ENCODE assay signal across 10 mouse cellular contexts in genomic region chr15:89322670-89323522, GRCm38 (mm10). TPM values are rescaled to one million over a fixed set of nuclear protein-coding genes. Genes with fewer than 3 reads are reported as not detected.
DNase-seq lines count a peak whose midpoint lies in the region; ATAC-seq and TF ChIP-seq lines count a peak whose summit lies in the region.
"Had no signal": no experiment of that assay in that cellular context is flagged by ENCODE, and none has a peak within 500 bp of the region (broad histone marks: within the 10 kb centered on the region; RNA-seq: fewer than 3 reads in every experiment).

TSS of gene Adm2 (plus strand) at chr15:89322720.

- no peak for TF ChIP-seq RAD21 in CH12.LX (IDR thresholded peaks at IDR 0.05; ENCODE audit: low read depth, low read length)

- peak within 1 kb of the TSS; percentile 63 for H3K4me3 ChIP-seq in erythroblast, embryonic 14.5 days (replicated peaks)
- H3K4me3 ChIP-seq in CH12.LX (replicated peaks in 1 of 3; ENCODE audit: low read depth in 2 of 3, low read length in 2 of 3, poor library complexity in 1 of 3) = peak within 1 kb of the TSS; percentile 18 to 48 (median 26)
- H3K4me3 ChIP-seq in forebrain, embryonic 16.5 days (replicated peaks; ENCODE audit: low read length) = no peak within 1 kb of the TSS
- H3K4me3 ChIP-seq in liver, embryonic 12.5 days = peak within 1 kb of the TSS; percentile 57

- peak within 1 kb of the TSS; percentile 64 for H3K9ac ChIP-seq in CH12.LX (ENCODE audit: insufficient read depth, low read depth)
- H3K9ac ChIP-seq in forebrain, embryonic 16.5 days (replicated peaks; ENCODE audit: low read depth, low read length) = no peak within 1 kb of the TSS
- peak within 1 kb of the TSS; percentile 69 for H3K9ac ChIP-seq in liver, embryonic 12.5 days

- H3K79me2 ChIP-seq in CH12.LX (replicated peaks; ENCODE audit: control insufficient read depth, extremely low read depth, insufficient read depth, poor library complexity, severe bottlenecking) = no peaks in the 10 kb centered on the region

- ATAC-seq in erythroblast, adult 5-6 weeks (replicated peaks; ENCODE audit: low FRiP score, poor library complexity, severe bottlenecking) = no peak
- no peak for ATAC-seq in forebrain, embryonic 16.5 days
- peak; percentile 57 for ATAC-seq in liver, embryonic 12.5 days

- H3K9me3 ChIP-seq in erythroblast, embryonic 14.5 days (ENCODE audit: control insufficient read depth, low read length) = no peaks in the 10 kb centered on the region
- no peaks in the 10 kb centered on the region for H3K9me3 ChIP-seq in CH12.LX (replicated peaks; ENCODE audit: low read length)
- no peaks in the 10 kb centered on the region for H3K9me3 ChIP-seq in forebrain, embryonic 16.5 days (ENCODE audit: control insufficient read depth, low read length)
- no peaks in the 10 kb centered on the region for H3K9me3 ChIP-seq in liver, embryonic 12.5 days (replicated peaks)

- WGBS in forebrain, embryonic 16.5 days = 10% methylated on average over 26 of the region's 26 CpGs
- WGBS in liver, embryonic 12.5 days (ENCODE audit: insufficient replicate concordance) = 8% methylated on average over 26 of the region's 26 CpGs

- no peak within 1 kb of the TSS for H3K27ac ChIP-seq in CH12.LX (ENCODE audit: insufficient read depth, low read depth)
- no peak within 1 kb of the TSS for H3K27ac ChIP-seq in forebrain, embryonic 16.5 days (ENCODE audit: low read length)
- peak within 1 kb of the TSS; percentile 62; the same call in 1 of the 2 replicates for H3K27ac ChIP-seq in liver, embryonic 12.5 days

- TF ChIP-seq POLR2A in CH12.LX (IDR thresholded peaks at IDR 0.05; ENCODE audit: low read depth, low read length) = no peak

- H3K36me3 ChIP-seq in erythroblast, embryonic 14.5 days (ENCODE audit: control insufficient read depth) = no peaks in the 10 kb centered on the region
- H3K36me3 ChIP-seq in CH12.LX (replicated peaks in 1 of 2; ENCODE audit: control insufficient read depth in 1 of 2, insufficient read depth in 1 of 2, low read length in 1 of 2) = no peaks in the 10 kb centered on the region
- no peaks in the 10 kb centered on the region for H3K36me3 ChIP-seq in forebrain, embryonic 16.5 days (ENCODE audit: control insufficient read depth, insufficient read depth)
- no peaks in the 10 kb centered on the region for H3K36me3 ChIP-seq in liver, embryonic 12.5 days

- DNase-seq in CH12.LX (ENCODE audit: extremely low read depth) = no peak
- no peak for DNase-seq in cerebellum, adult 9-10 months
- DNase-seq in ovary, postnatal 36 days (ENCODE audit: low spot score) = no peak
- DNase-seq in layer of hippocampus, adult 18-20 months (ENCODE audit: low spot score in 2 of 2) = no peak
- DNase-seq: right cerebral cortex, postnatal 25 days had no signal

- peaks cover 29% of the 10 kb centered on the region for H3K27me3 ChIP-seq in erythroblast, embryonic 14.5 days (ENCODE audit: control insufficient read depth)
- no peaks in the 10 kb centered on the region for H3K27me3 ChIP-seq in CH12.LX (replicated peaks)
- 0 out of 2 replicates have a peak, but pooled peaks cover 4% of the 10 kb centered on the region for H3K27me3 ChIP-seq in forebrain, embryonic 16.5 days (replicated peaks; ENCODE audit: control insufficient read depth, insufficient read depth, low read length)
- peaks cover 43% of the 10 kb centered on the region for H3K27me3 ChIP-seq in liver, embryonic 12.5 days (replicated peaks)

- dilution Hi-C loops in CH12.LX (cut with MboI; ENCODE audit: extremely low pct_ligation_motif_present, extremely low pct_unique_long_range_greater_than_20kb, low sequenced_read_pairs) = no loop called here

- in situ Hi-C loops in CH12.LX (cut with MboI; ENCODE audit: low pct_ligation_motif_present, low pct_unique_long_range_greater_than_20kb, low sequenced_read_pairs) = no loop called here

- no peak for TF ChIP-seq EP300 in CH12.LX (IDR thresholded peaks at IDR 0.05; ENCODE audit: low read length)

- H3K4me2 ChIP-seq in CH12.LX (ENCODE audit: insufficient read depth, low read depth, poor library complexity, severe bottlenecking) = peak within 1 kb of the TSS; percentile 48
- peak within 1 kb of the TSS; percentile 4; the same call in 1 of the 2 replicates for H3K4me2 ChIP-seq in forebrain, embryonic 16.5 days (ENCODE audit: low read length)
- peak within 1 kb of the TSS; percentile 72 for H3K4me2 ChIP-seq in liver, embryonic 12.5 days

- peaks cover 25% of the 10 kb centered on the region for H3K4me1 ChIP-seq in erythroblast, embryonic 14.5 days (ENCODE audit: control insufficient read depth)
- peaks cover 16 to 30% of the 10 kb centered on the region in 2 experiments for H3K4me1 ChIP-seq in CH12.LX (ENCODE audit: control insufficient read depth in 1 of 2, insufficient read depth in 2 of 2)
- H3K4me1 ChIP-seq in forebrain, embryonic 16.5 days (replicated peaks; ENCODE audit: control insufficient read depth, insufficient read depth, low read length) = 0 out of 2 replicates have a peak, but pooled peaks cover 2% of the 10 kb centered on the region
- H3K4me1 ChIP-seq in liver, embryonic 12.5 days = peaks cover 39% of the 10 kb centered on the region

- no peak for TF ChIP-seq CTCF in CH12.LX (conservative IDR thresholded peaks at IDR 0.05 in 1 of 2, IDR thresholded peaks at IDR 0.05 in 1 of 2; ENCODE audit: low read depth in 2 of 2, low read length in 2 of 2)

TF ChIP-seq in CH12.LX, 34 proteins besides CTCF, POLR2A, EP300 and RAD21:
- TF ChIP-seq HCFC1 (IDR thresholded peaks at IDR 0.05; ENCODE audit: low read depth, low read length) (no peak), NELFE (IDR thresholded peaks at IDR 0.05; ENCODE audit: low read depth, low read length) (0 out of 2 replicates have a peak, but pooled peaks have one; percentile 18), ZKSCAN1 (IDR thresholded peaks at IDR 0.05; ENCODE audit: borderline replicate concordance, low read depth, low read length) (no peak), MYC (IDR thresholded peaks at IDR 0.05; ENCODE audit: low read depth, low read length) (peak; percentile 67; the same call in 1 of the 2 replicates), NRF1 (IDR thresholded peaks at IDR 0.05; ENCODE audit: low read depth, low read length) (no peak), TCF12 (IDR thresholded peaks at IDR 0.05; ENCODE audit: low read depth, low read length) (peak; percentile 15; the same call in 1 of the 2 replicates), UBTF (IDR thresholded peaks at IDR 0.05; ENCODE audit: low read depth, low read length) (no peak), MAX (IDR thresholded peaks at IDR 0.05; ENCODE audit: low read length) (peak; percentile 15; the same call in 1 of the 2 replicates)
TF ChIP-seq in CH12.LX: peak in this region for 4.

RNA-seq across cellular contexts. Expression of gene Adm2, which starts in this region (rescaled TPM):
- 0.27 and 0.53 TPM in 2 replicates for polyA plus RNA-seq in erythroblast, embryonic 14.5 days (2012)
- not detected in 2 replicates for total RNA-seq in erythroblast, adult 5-6 weeks (2015; ENCODE audit: low replicate concordance)
- total RNA-seq in erythroblast, adult 5-6 weeks (2017; ENCODE audit: low replicate concordance) = not detected in 2 replicates
- total RNA-seq in CH12.LX (2012; rRNA removed) (1.8 and 4.5 TPM in 2 replicates), CH12.LX (2014; rRNA removed) (0.18 and 0.23 TPM in 2 replicates)
- 0.66 and 0.82 TPM in 2 replicates for polyA plus RNA-seq in CH12.LX (2012; ENCODE audit: insufficient read length, low read depth)
- not detected in 2 replicates for polyA plus RNA-seq in forebrain, embryonic 16.5 days (2015; fragmentation: Nextera tagmentation; extraction: Ambion mirVana)
- polyA plus RNA-seq in liver, embryonic 12.5 days (2016; fragmentation: Nextera tagmentation; extraction: Ambion mirVana) = 3.3 TPM in 2 replicates
- total RNA-seq in layer of hippocampus, adult 18-20 months (2021) = not detected
- total RNA-seq: hematopoietic stem cell, adult 5-6 weeks had no signal

Comparison
In these comparisons a context has a peak if more than half of its experiments do, and no peak if none do; other contexts are left out.
1. H3K4me2 ChIP-seq: peak in every context shown above with its lines; median percentile 72 in liver, embryonic 12.5 days; 48 in CH12.LX; 4 in forebrain, embryonic 16.5 days.